Mouse (Mus musculus): ENCODE measurements around the gene Cemip2. TPM values are rescaled to one million over a fixed set of nuclear protein-coding genes. Genes with fewer than 3 reads are reported as not detected.
"Not testable (repeated sequence)": the region's sequence is repeated elsewhere in the genome, so short reads cannot be mapped to it uniquely, and the experiment has no call there.

Cemip2 gene
- polyA plus RNA-seq, 1 experiment from 2014 or later = 51.7 TPM

DNA sequence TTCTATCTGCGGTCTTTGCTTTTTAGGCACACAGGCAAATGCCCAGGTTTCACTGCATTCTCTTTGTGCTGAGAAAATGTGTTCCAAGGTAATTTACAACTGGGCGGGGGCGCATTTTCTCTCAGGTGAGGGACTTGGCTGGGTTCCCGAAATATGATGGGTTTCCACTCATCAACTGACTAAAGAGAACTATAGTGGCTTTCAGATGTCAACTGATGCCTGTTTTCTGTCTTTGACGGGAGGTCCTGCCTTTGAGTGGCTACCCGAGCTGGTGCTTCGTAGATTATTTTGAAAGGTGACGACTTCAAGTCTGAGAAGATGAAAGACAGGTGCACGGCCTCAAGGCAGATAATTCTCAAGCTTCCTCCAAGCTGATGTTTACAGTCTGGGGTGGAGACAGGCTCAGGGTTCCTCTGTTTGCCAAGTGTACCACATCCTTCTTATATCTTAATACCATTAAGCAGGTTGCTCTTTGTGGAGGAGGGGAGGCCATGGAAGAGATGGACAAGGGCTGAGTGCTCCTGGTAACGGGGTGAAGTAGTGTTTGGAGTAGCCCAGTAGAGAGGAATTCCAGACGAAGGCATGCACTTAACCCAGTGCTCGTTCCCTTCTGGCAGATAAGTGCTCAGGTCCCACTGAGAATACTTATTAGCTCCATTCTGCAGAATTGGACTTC is 80.8 kb downstream of the Cemip2 start:
- Histone ChIP-seq H3K36me3 (peaks cover 33% of the 10 kb centered on the region), H3K4me3 (no peak overlapping the region), H3K4me2 (replicated peaks) (no peak overlapping the region), H3K4me1 (no peaks in the 10 kb centered on the region), H3K9ac (no peak overlapping the region), H3K27ac (no peak overlapping the region), H3K27me3 (no peaks in the 10 kb centered on the region), H3K9me3 (no peaks in the 10 kb centered on the region)
- ATAC-seq (ENCODE audit: insufficient number of reproducible peaks, insufficient read depth, low FRiP score, low TSS enrichment) = no peak; the same call in 1 of the 2 replicates
- WGBS = 69% methylated on average over 12 of the region's 12 CpGs

DNA sequence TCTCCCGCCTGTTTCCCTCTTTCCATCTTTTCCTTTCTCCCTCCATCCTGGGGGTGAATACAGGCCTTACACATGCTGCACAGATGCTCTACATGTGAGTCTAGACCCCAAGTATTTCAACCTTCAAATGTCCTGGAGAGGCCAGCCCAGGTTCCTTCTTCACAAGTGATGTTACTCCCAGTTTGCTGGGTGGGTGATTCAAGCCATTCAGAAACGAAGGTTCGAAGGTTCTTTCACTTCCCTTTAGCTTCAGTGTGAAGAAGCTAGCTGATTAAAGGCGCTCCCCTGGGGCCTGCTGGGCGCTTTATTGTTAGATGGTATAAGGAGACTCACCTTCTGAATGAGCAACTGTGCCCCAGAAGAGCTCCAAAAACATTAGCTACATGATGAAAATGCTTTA is 82.0 kb downstream of the Cemip2 start:
- Histone ChIP-seq H3K27me3 (no peaks in the 10 kb centered on the region), H3K36me3 (peaks cover 23% of the 10 kb centered on the region), H3K9me3 (no peaks in the 10 kb centered on the region), H3K4me3 (no peak overlapping the region), H3K4me1 (no peaks in the 10 kb centered on the region), H3K4me2 (replicated peaks) (no peak overlapping the region), H3K9ac (no peak overlapping the region), H3K27ac (no peak overlapping the region)
- ATAC-seq (ENCODE audit: insufficient number of reproducible peaks, insufficient read depth, low FRiP score, low TSS enrichment) = no peak
- WGBS = 75% methylated on average over 5 of the region's 5 CpGs

DNA sequence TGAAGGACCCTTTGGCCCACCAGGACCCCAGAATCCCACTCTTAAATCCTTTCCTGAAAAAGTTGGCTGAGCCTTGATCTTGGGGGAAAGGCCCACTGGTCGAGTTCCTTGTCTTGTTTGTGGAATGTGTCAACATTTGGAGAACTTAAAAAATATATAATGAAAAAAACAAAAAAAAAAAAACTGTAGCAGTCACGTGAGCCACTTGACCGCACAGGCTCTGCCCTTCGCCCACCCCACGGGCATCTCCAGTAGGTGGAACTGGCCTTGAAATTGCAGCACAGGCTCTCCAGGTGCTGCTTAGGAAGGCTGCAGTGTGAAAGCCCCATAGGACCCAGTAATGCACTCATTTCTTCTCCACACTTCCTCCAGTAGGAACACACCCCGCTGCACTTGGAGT is 82.8 kb downstream of the Cemip2 start:
- Histone ChIP-seq H3K4me2 (replicated peaks) (no peak overlapping the region), H3K36me3 (peaks cover 20% of the 10 kb centered on the region), H3K27ac (no peak overlapping the region), H3K4me3 (no peak overlapping the region), H3K9ac (no peak overlapping the region), H3K27me3 (no peaks in the 10 kb centered on the region), H3K9me3 (no peaks in the 10 kb centered on the region), H3K4me1 (no peaks in the 10 kb centered on the region)
- WGBS = 75% methylated on average over 6 of the region's 6 CpGs
- no peak for ATAC-seq (ENCODE audit: insufficient number of reproducible peaks, insufficient read depth, low FRiP score, low TSS enrichment)

DNA sequence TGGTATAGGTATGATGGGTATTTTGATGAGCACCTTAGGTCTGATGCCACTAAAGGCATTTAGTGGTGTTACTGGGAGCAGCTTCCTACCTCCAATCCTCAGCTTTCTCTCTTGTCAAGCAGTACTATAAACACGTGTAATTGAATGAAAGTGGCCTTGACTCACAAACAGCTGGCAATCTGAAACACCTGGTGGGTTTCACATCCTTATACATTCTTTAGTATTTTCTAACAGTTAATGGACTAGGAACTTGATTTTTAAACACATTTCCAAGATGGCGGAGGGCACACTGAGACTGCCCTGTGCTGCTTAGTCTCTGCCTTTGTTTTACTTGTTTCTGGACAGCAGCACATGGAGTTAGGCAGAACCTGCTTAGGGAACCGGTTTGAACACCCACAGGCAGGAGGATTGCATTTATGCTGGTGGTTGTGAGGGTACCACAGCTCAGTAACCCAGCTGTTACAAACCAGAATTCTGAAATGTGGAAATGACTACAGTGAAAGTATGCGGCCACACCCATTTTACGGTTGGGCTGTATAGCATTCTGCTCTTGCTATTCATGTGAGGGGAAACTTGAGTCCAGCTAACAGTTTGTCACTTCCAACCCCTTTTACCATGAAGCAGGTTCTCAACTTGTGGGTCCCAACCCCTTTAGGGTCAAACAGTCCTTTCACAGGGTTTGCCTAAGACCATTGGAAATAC is 84.3 kb downstream of the Cemip2 start:
- no peak for ATAC-seq (ENCODE audit: insufficient number of reproducible peaks, insufficient read depth, low FRiP score, low TSS enrichment)
- 78% methylated on average over 5 of the region's 5 CpGs for WGBS
- no peaks in the 10 kb centered on the region for H3K27me3 ChIP-seq
- H3K36me3 ChIP-seq = peaks cover 6% of the 10 kb centered on the region; the same call in 1 of the 2 replicates
- no peak overlapping the region for H3K4me3 ChIP-seq
- no peaks in the 10 kb centered on the region for H3K4me1 ChIP-seq
- H3K9me3 ChIP-seq = no peaks in the 10 kb centered on the region
- H3K4me2 ChIP-seq (replicated peaks) = no peak overlapping the region
- no peak overlapping the region for H3K27ac ChIP-seq
- no peak overlapping the region for H3K9ac ChIP-seq

DNA sequence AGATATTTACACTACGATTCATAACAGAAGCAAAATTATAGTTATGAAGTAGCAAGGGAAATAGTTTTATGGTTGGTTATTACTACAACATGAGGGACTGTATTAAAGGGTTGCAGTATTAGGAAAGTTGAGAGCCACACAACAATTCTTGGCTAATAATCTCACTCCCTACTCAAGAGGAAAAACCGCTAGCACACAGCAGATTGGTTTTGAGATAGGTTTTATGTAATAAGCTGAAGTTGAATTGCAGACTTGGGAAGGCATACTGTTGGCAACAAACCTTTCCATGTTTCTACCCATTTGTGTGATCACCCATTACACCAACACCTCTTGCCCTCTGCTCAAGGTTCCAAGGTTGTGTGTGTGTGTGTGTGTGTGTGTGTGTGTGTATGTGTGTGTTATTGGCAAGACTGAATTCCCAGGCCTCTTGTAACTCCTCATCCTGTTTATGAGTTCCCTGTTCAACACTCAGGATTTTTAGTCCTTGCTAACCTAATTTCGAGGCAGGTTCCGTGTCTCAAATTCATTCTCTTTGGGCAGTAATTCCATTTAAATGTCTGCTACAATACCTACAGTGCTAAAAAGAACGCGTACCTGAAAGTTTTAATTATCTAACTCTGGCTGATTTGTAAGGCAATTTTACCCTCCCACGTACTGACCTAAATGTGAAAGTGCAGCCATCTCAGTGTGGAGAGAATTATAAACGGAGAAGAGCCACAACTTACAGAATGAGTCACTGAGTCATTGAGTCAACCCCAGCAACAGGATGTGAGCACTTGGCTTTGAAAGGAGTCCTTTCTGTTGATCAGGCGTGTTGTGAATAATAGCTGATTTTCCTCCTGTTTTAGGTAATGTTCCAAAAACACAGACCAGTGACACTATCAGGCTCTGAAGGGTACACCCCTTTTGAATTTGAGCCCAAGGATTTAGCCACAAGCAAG is 85.1 kb downstream of the Cemip2 start:
- Histone ChIP-seq H3K27ac (no peak overlapping the region), H3K36me3 (0 out of 2 replicates have a peak, but pooled peaks cover 3% of the 10 kb centered on the region), H3K4me1 (no peaks in the 10 kb centered on the region), H3K4me3 (no peak overlapping the region), H3K4me2 (replicated peaks) (no peak overlapping the region), H3K9ac (no peak overlapping the region), H3K27me3 (no peaks in the 10 kb centered on the region), H3K9me3 (no peaks in the 10 kb centered on the region)
- ATAC-seq (ENCODE audit: insufficient number of reproducible peaks, insufficient read depth, low FRiP score, low TSS enrichment) = no peak
- 85% methylated on average over 9 of the region's 9 CpGs for WGBS

DNA sequence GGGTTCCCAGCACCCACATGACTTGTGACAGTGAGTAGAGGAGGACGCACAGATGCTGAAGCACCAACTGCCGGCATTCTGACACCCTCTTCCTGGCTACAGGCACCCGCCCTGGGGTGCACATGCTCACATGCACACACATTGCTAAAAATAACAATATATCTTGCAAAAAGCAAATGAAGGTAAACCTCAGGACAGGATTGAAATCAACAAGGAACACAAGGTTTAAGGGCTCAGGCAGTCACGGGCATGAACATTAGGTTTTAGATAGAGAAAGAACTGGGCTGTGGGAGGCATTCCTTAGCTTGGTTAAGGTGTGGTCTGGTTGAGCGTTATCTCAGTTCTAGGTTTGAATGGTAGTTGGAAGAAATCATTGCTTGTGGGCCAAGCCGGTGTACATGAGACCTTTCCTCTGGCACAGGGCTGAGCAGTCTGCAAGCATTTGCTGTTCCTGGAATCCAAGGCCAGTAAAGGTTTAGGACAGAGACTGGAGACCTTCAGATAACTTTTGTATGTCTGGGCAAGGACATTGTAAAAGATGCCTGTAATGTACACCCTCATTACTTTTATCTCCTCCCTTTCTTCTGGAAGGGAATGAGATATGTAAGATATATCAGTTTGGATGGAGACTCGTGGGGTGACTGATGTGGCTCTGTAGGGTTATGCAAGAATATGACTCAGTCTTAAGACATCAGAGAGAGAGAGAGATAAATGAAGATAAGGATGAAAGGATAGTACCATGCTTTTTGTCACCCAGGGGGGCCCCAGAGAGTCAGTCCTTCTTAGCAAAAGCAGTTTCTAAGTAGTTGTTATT is 87.3 kb downstream of the Cemip2 start:
- no peaks in the 10 kb centered on the region for H3K4me1 ChIP-seq
- ATAC-seq (ENCODE audit: insufficient number of reproducible peaks, insufficient read depth, low FRiP score, low TSS enrichment) = no peak
- H3K27ac ChIP-seq = no peak overlapping the region
- WGBS = 84% methylated on average over 7 of the region's 7 CpGs
- H3K36me3 ChIP-seq = no peaks in the 10 kb centered on the region
- H3K9ac ChIP-seq = no peak overlapping the region
- no peak overlapping the region for H3K4me2 ChIP-seq (replicated peaks)
- no peak overlapping the region for H3K4me3 ChIP-seq
- no peaks in the 10 kb centered on the region for H3K27me3 ChIP-seq
- H3K9me3 ChIP-seq = no peaks in the 10 kb centered on the region

DNA sequence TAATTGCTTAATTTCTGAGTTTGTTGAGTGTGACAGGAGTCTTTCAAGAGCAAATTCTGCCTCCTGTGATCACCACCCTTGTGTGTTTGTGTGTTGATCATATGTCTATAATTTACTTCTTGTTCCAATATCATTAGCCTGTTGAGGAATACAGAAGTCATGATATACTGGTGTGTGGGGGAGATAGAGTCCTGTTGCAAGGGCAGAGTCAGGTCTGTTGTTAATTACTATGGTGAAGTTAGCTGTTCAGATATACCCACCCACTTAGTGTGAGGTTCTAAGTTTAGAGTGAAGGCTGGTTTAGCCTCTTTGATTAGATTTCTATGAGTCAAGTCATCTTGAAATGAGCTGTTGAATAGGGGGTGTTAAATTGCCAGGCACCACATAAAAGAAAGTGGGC is 88.0 kb downstream of the Cemip2 start:
- H3K4me1 ChIP-seq = no peaks in the 10 kb centered on the region
- ATAC-seq (ENCODE audit: insufficient number of reproducible peaks, insufficient read depth, low FRiP score, low TSS enrichment) = no peak

DNA sequence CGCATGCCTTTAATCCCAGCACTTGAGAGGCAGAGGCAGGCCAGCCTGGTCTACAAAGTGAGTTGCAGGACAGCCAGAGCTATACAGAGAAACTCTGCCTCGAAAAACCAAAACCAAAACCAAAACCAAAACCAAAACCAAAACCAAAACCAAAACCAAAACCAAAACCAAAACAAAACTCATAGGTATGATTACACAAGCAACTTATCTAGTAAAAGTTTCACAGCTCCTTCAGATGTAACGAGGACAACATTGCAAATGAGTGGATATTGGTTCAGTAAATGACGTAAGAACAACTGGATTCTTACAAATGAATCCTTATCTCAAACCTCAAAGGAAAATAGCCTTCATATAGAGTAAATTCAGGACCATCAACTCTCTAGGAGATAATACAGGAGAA is 88.6 kb downstream of the Cemip2 start:
- ATAC-seq (ENCODE audit: insufficient number of reproducible peaks, insufficient read depth, low FRiP score, low TSS enrichment); H3K9me3 ChIP-seq; H3K4me3 ChIP-seq; H3K4me1 ChIP-seq; H3K27ac ChIP-seq; H3K9ac ChIP-seq; H3K27me3 ChIP-seq; H3K4me2 ChIP-seq (replicated peaks); H3K36me3 ChIP-seq: not testable (repeated sequence)
- 84% methylated on average over 4 of the region's 4 CpGs for WGBS

More for the DNA sequence above, 88.0 kb downstream of the Cemip2 start:
- Histone ChIP-seq H3K9ac (no peak overlapping the region), H3K9me3 (no peaks in the 10 kb centered on the region), H3K4me2 (replicated peaks) (no peak overlapping the region), H3K4me3 (no peak overlapping the region), H3K36me3 (no peaks in the 10 kb centered on the region), H3K27me3 (no peaks in the 10 kb centered on the region), H3K27ac (no peak overlapping the region)

DNA sequence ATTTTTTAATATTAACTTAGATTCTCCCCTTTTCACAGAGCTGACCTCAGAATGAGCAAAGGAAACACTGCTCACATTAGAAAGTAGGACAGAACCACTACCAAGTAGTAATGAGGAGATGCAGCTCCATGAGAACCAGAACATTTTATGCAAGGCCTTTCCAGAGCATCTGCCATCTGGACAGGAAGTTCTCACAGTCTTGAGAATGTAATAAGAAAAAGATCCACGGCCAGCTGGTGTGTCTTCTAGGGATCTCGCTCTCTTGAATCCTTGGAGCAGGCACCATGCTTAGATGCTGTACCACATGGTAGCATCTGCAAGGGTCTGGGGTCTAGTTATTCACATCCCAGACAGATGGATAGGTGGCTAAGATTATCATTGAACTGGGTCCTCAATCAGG is 90.3 kb downstream of the Cemip2 start:
- H3K9ac ChIP-seq = no peak overlapping the region
- H3K27ac ChIP-seq = no peak overlapping the region
- no peaks in the 10 kb centered on the region for H3K9me3 ChIP-seq
- no peak overlapping the region for H3K4me3 ChIP-seq
- H3K36me3 ChIP-seq = no peaks in the 10 kb centered on the region
- ATAC-seq (ENCODE audit: insufficient number of reproducible peaks, insufficient read depth, low FRiP score, low TSS enrichment) = no peak
- WGBS = 73% methylated on average over 2 of the region's 2 CpGs
- H3K27me3 ChIP-seq = no peaks in the 10 kb centered on the region
- H3K4me1 ChIP-seq = no peaks in the 10 kb centered on the region
- H3K4me2 ChIP-seq (replicated peaks) = no peak overlapping the region

DNA sequence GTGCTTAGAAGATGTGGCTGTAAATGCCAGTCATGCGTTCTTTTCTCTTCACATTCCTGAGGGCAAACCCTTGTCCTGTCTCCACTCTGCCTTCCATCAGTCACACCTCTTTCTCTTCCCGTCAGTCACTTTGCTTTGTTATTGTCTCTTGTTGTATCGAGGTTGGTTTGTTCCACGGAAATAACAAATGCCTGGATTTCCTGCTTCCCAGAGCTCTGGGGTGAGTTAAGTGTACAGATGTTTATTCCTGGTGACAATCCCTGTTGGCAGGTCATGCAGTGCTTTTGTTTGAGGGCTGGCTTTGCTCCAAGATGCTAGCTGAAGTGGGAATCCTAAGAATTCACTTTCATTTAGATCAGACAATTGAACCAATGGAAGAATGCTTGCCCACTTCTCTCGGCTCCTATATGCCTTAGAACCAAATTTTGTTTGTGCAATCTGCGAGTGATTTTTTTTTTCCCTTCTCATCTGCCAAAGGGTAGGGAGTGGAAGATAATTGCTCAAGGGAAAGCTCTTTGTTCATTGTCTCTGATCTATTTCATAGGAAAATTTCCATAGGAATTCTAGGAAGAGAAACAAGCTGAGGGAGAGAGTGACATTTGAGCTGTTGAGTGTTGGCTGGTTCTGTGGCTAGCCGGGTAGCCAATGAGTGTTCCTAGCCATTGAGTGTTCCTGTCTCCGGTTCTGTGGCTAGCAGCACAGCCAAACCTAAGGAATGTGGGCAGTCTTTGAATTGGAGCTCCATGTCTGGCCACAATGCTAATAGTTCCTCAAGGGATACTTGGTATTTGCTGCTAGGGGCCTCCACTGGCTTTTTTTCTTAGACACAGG is 104.2 kb downstream of the Cemip2 start:
- Histone ChIP-seq H3K4me2 (replicated peaks) (no peak overlapping the region), H3K4me3 (no peak overlapping the region), H3K27ac (peak overlapping the region; percentile 57), H3K27me3 (no peaks in the 10 kb centered on the region), H3K4me1 (peaks cover 4% of the 10 kb centered on the region; the same call in 1 of the 2 replicates), H3K9ac (no peak overlapping the region), H3K36me3 (no peaks in the 10 kb centered on the region), H3K9me3 (no peaks in the 10 kb centered on the region)
- WGBS = 24% methylated on average over 8 of the region's 8 CpGs
- ATAC-seq (ENCODE audit: insufficient number of reproducible peaks, insufficient read depth, low FRiP score, low TSS enrichment) = no peak
